Mouse (Mus musculus): ENCODE data around the gene Bhlhe41.

Bhlhe41 gene

GRCm38 (mm10) chr6:145865289-145865885, at the start of gene Bhlhe41:
TSS of gene Bhlhe41 (minus strand) at chr6:145865558.
- peak; percentile 91 for DNase-seq

- DNase-seq, result no peak
Observed at GRCm38 (mm10) chr6:145912232-145912631, 46.9 kb upstream of the Bhlhe41 start.

GRCm38 (mm10) chr6:145910469-145911426, 45.4 kb upstream of the Bhlhe41 start:
- DNase-seq, result no peak

- no peak for DNase-seq
Observed at GRCm38 (mm10) chr6:145909943-145910342, 44.6 kb upstream of the Bhlhe41 start.

GRCm38 (mm10) chr6:145906096-145906890, 40.9 kb upstream of the Bhlhe41 start:
- no peak for DNase-seq

GRCm38 (mm10) chr6:145904616-145905015, 39.3 kb upstream of the Bhlhe41 start:
- DNase-seq, result no peak

- no peak for DNase-seq
Observed at GRCm38 (mm10) chr6:145904169-145904568, 38.8 kb upstream of the Bhlhe41 start.

- DNase-seq, result no peak
Observed at GRCm38 (mm10) chr6:145894669-145895342, 29.4 kb upstream of the Bhlhe41 start.

- no peak for DNase-seq
Observed at GRCm38 (mm10) chr6:145893366-145894021, 28.1 kb upstream of the Bhlhe41 start.

GRCm38 (mm10) chr6:145892381-145893265, 27.3 kb upstream of the Bhlhe41 start:
- no peak for DNase-seq

GRCm38 (mm10) chr6:145891951-145892350, 26.6 kb upstream of the Bhlhe41 start:
- peak; percentile 30 for DNase-seq

GRCm38 (mm10) chr6:145887719-145888118, 22.4 kb upstream of the Bhlhe41 start:
- DNase-seq, result no peak

GRCm38 (mm10) chr6:145886277-145886676, 20.9 kb upstream of the Bhlhe41 start:
- DNase-seq, result no peak

- DNase-seq, result no peak
Observed at GRCm38 (mm10) chr6:145885069-145885468, 19.7 kb upstream of the Bhlhe41 start.

- DNase-seq, result no peak
Observed at GRCm38 (mm10) chr6:145883668-145884067, 18.3 kb upstream of the Bhlhe41 start.

- DNase-seq, result no peak
Observed at GRCm38 (mm10) chr6:145883010-145883409, 17.7 kb upstream of the Bhlhe41 start.

- no peak for DNase-seq
Observed at GRCm38 (mm10) chr6:145880609-145881008, 15.3 kb upstream of the Bhlhe41 start.

GRCm38 (mm10) chr6:145876986-145877735, 11.8 kb upstream of the Bhlhe41 start:
- DNase-seq, result no peak

- no peak for DNase-seq
Observed at GRCm38 (mm10) chr6:145873354-145873753, 8.0 kb upstream of the Bhlhe41 start.

GRCm38 (mm10) chr6:145872010-145872409, 6.7 kb upstream of the Bhlhe41 start:
- no peak for DNase-seq
